Mouse (Mus musculus) heart, adult 11 months (tissue): ENCODE measurements at regions not wholly inside any gene's neighbourhood (a gene's known extent, or its start where the extent isn't known, plus 50 kb on each side); places are given as distances from the start of the nearest gene placed in this dataset.

Experiments
- DNase-seq: peaks from one replicate; pipeline ENCODE4 v3.0.0; 2022

- peak; percentile 48 for DNase-seq
Observed at GRCm38 (mm10) chrX:52221016-52221415, 56.0 kb upstream of the Gpc4 start.

- no peak for DNase-seq
Observed at GRCm38 (mm10) chrX:52217189-52217789, 52.2 kb upstream of the Gpc4 start.
